Mouse (Mus musculus): ENCODE measurements around the gene Plppr1. TPM values are rescaled to one million over a fixed set of nuclear protein-coding genes. Genes with fewer than 3 reads are reported as not detected.

The Plppr1 gene
- total and polyA plus RNA-seq, 3 experiments = not detected

GRCm38 (mm10) chr4:49149251-49149650 is 90.2 kb downstream of the Plppr1 start:
- H3K9ac ChIP-seq (ENCODE audit: insufficient read depth, low read depth) = no peak overlapping the region
- H3K4me3 ChIP-seq (replicated peaks in 1 of 3; ENCODE audit: low read depth in 2 of 3, low read length in 2 of 3, poor library complexity in 1 of 3) = no peak overlapping the region
- no peak for DNase-seq (ENCODE audit: extremely low read depth)
- no peak overlapping the region for H3K27ac ChIP-seq (ENCODE audit: insufficient read depth, low read depth)
- H3K4me2 ChIP-seq (ENCODE audit: insufficient read depth, low read depth, poor library complexity, severe bottlenecking) = no peak overlapping the region
- H3K27me3 ChIP-seq (replicated peaks) = no peaks in the 10 kb centered on the region
- H3K36me3 ChIP-seq (replicated peaks in 1 of 2; ENCODE audit: control insufficient read depth in 1 of 2, insufficient read depth in 1 of 2, low read length in 1 of 2) = no peaks in the 10 kb centered on the region
- no peaks in the 10 kb centered on the region for H3K9me3 ChIP-seq (replicated peaks; ENCODE audit: low read length)
- dilution Hi-C loops (cut with MboI; ENCODE audit: extremely low pct_ligation_motif_present, extremely low pct_unique_long_range_greater_than_20kb, low sequenced_read_pairs) (no loop called here), in situ Hi-C loops (cut with MboI; ENCODE audit: low pct_ligation_motif_present, low pct_unique_long_range_greater_than_20kb, low sequenced_read_pairs) (no loop called here)
- TF ChIP-seq ZKSCAN1 (IDR thresholded peaks at IDR 0.05; ENCODE audit: borderline replicate concordance, low read depth, low read length) = no peak
- peaks cover 0 to 5% of the 10 kb centered on the region in 2 experiments; a peak in 1 of 4 replicates for H3K4me1 ChIP-seq (ENCODE audit: control insufficient read depth in 1 of 2, insufficient read depth in 2 of 2)
- H3K79me2 ChIP-seq (replicated peaks; ENCODE audit: control insufficient read depth, extremely low read depth, insufficient read depth, poor library complexity, severe bottlenecking) = no peaks in the 10 kb centered on the region

DNA sequence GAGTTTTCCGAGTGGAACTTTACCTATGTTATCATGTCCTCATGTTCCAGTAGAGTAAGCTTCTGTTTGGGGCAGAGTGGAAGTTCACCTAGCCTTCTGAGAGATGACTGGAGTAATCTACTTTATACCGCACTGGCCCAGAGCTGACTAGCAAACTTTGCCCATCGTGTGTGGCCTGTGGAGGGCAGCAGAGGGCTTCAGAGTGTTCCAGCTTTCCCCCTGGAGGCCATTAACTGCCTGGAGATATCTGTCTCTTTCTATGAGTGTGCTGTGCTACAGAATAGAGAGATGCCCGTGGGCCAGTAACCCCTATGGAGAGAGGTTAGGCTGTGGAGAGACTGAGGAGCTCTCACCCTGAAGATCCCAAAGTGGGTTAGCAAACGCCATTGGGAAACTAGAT is 94.8 kb downstream of the Plppr1 start:
- H3K36me3 ChIP-seq (replicated peaks in 1 of 2; ENCODE audit: control insufficient read depth in 1 of 2, insufficient read depth in 1 of 2, low read length in 1 of 2) = no peaks in the 10 kb centered on the region
- H3K9ac ChIP-seq (ENCODE audit: insufficient read depth, low read depth) = no peak overlapping the region
- no peak overlapping the region for H3K27ac ChIP-seq (ENCODE audit: insufficient read depth, low read depth)
- no peaks in the 10 kb centered on the region for H3K4me1 ChIP-seq (ENCODE audit: control insufficient read depth in 1 of 2, insufficient read depth in 2 of 2)
- no peaks in the 10 kb centered on the region for H3K79me2 ChIP-seq (replicated peaks; ENCODE audit: control insufficient read depth, extremely low read depth, insufficient read depth, poor library complexity, severe bottlenecking)
- H3K4me2 ChIP-seq (ENCODE audit: insufficient read depth, low read depth, poor library complexity, severe bottlenecking) = peak overlapping the region; percentile 26
- in situ Hi-C loops (cut with MboI; ENCODE audit: low pct_ligation_motif_present, low pct_unique_long_range_greater_than_20kb, low sequenced_read_pairs) (loop anchor here (10.0 kb wide), 1 partner anchor 151 kb away; no protein-coding TSS in a partner anchor), dilution Hi-C loops (cut with MboI; ENCODE audit: extremely low pct_ligation_motif_present, extremely low pct_unique_long_range_greater_than_20kb, low sequenced_read_pairs) (no loop called here)
- no peak overlapping the region for H3K4me3 ChIP-seq (replicated peaks in 1 of 3; ENCODE audit: low read depth in 2 of 3, low read length in 2 of 3, poor library complexity in 1 of 3)
- no peaks in the 10 kb centered on the region for H3K27me3 ChIP-seq (replicated peaks)
- peak; percentile 79 for DNase-seq (ENCODE audit: extremely low read depth)
- H3K9me3 ChIP-seq (replicated peaks; ENCODE audit: low read length) = no peaks in the 10 kb centered on the region
- TF ChIP-seq CTCF (conservative IDR thresholded peaks at IDR 0.05 in 1 of 2, IDR thresholded peaks at IDR 0.05 in 1 of 2; ENCODE audit: low read depth in 2 of 2, low read length in 2 of 2) (peak; percentile 54 to 97), SMC3 (IDR thresholded peaks at IDR 0.05; ENCODE audit: low read depth, low read length) (peak; percentile 94), ZC3H11A (IDR thresholded peaks at IDR 0.05; ENCODE audit: low read depth, low read length) (peak; percentile 43; the same call in 1 of the 2 replicates), RAD21 (IDR thresholded peaks at IDR 0.05; ENCODE audit: low read depth, low read length) (peak; percentile 88), KAT2A (IDR thresholded peaks at IDR 0.05; ENCODE audit: insufficient replicate concordance, low read length) (no peak)

GRCm38 (mm10) chr4:49156781-49157180 is 97.7 kb downstream of the Plppr1 start:
- Histone ChIP-seq H3K79me2 (replicated peaks; ENCODE audit: control insufficient read depth, extremely low read depth, insufficient read depth, poor library complexity, severe bottlenecking) (no peaks in the 10 kb centered on the region), H3K27me3 (replicated peaks) (no peaks in the 10 kb centered on the region), H3K9ac (ENCODE audit: insufficient read depth, low read depth) (no peak overlapping the region), H3K4me2 (ENCODE audit: insufficient read depth, low read depth, poor library complexity, severe bottlenecking) (no peak overlapping the region), H3K4me3 (replicated peaks in 1 of 3; ENCODE audit: low read depth in 2 of 3, low read length in 2 of 3, poor library complexity in 1 of 3) (no peak overlapping the region), H3K36me3 (replicated peaks in 1 of 2; ENCODE audit: control insufficient read depth in 1 of 2, insufficient read depth in 1 of 2, low read length in 1 of 2) (no peaks in the 10 kb centered on the region), H3K27ac (ENCODE audit: insufficient read depth, low read depth) (no peak overlapping the region), H3K9me3 (replicated peaks; ENCODE audit: low read length) (no peaks in the 10 kb centered on the region), H3K4me1 (ENCODE audit: control insufficient read depth in 1 of 2, insufficient read depth in 2 of 2) (no peaks in the 10 kb centered on the region)
- in situ Hi-C loops (cut with MboI; ENCODE audit: low pct_ligation_motif_present, low pct_unique_long_range_greater_than_20kb, low sequenced_read_pairs) = loop anchor here (10.0 kb wide), 1 partner anchor 148 kb away; no protein-coding TSS in a partner anchor
- dilution Hi-C loops (cut with MboI; ENCODE audit: extremely low pct_ligation_motif_present, extremely low pct_unique_long_range_greater_than_20kb, low sequenced_read_pairs) = no loop called here
- DNase-seq (ENCODE audit: extremely low read depth) = no peak
- TF ChIP-seq GABPA (IDR thresholded peaks at IDR 0.05; ENCODE audit: insufficient replicate concordance, low read depth, low read length) (no peak), ELF1 (IDR thresholded peaks at IDR 0.05; ENCODE audit: low read depth, low read length) (no peak), KAT2A (IDR thresholded peaks at IDR 0.05; ENCODE audit: insufficient replicate concordance, low read length) (no peak), POLR2A (IDR thresholded peaks at IDR 0.05; ENCODE audit: low read depth, low read length) (no peak), USF2 (conservative IDR thresholded peaks at IDR 0.05; ENCODE audit: low read depth, low read length) (no peak), JUND (conservative IDR thresholded peaks at IDR 0.05; ENCODE audit: low read depth, low read length) (no peak), CTCF (conservative IDR thresholded peaks at IDR 0.05 in 1 of 2, IDR thresholded peaks at IDR 0.05 in 1 of 2; ENCODE audit: low read depth in 2 of 2, low read length in 2 of 2) (no peak), POLR2AphosphoS2 (IDR thresholded peaks at IDR 0.05; ENCODE audit: low read depth, low read length) (no peak), NRF1 (IDR thresholded peaks at IDR 0.05; ENCODE audit: low read depth, low read length) (no peak), TCF12 (IDR thresholded peaks at IDR 0.05; ENCODE audit: low read depth, low read length) (no peak), HCFC1 (IDR thresholded peaks at IDR 0.05; ENCODE audit: low read depth, low read length) (no peak), CHD1 (IDR thresholded peaks at IDR 0.05; ENCODE audit: low read depth, low read length) (no peak), TBP (conservative IDR thresholded peaks at IDR 0.05; ENCODE audit: low read depth, low read length) (no peak), JUN (IDR thresholded peaks at IDR 0.05; ENCODE audit: insufficient read depth, low read depth, low read length) (no peak)
